Mouse (Mus musculus) stomach, embryonic 15.5 days (tissue): ENCODE results near the gene Nr4a2. TPM values are rescaled to one million over a fixed set of nuclear protein-coding genes. Genes with fewer than 3 reads are reported as not detected.

ENCODE experiments used
- ATAC-seq: fragments of 200-750 bp; cut with Nextera tagmentation; 2 replicates; pipeline ENCODE4 v1.8.0; 2017; ENCODE audit warnings: low read depth, moderate number of reproducible peaks, moderate TSS enrichment; ENCODE audit not compliant: insufficient read depth, low FRiP score
- H3K27ac ChIP-seq: fragments of 300-500 bp; sonication (generic); 2 replicates; pipeline ENCODE4 v1.5.1; 2015; ENCODE audit warnings: mild to moderate bottlenecking, inconsistent platforms
- H3K27me3 ChIP-seq: fragments of 300-500 bp; sonication (generic); replicated peaks from 2 replicates; pipeline ENCODE4 v1.6.1; 2015; ENCODE audit warnings: inconsistent platforms
- H3K36me3 ChIP-seq: fragments of 300-500 bp; sonication (generic); 2 replicates; pipeline ENCODE4 v1.6.1; 2015; ENCODE audit warnings: inconsistent platforms
- H3K4me1 ChIP-seq: fragments of 300-500 bp; sonication (generic); 2 replicates; pipeline ENCODE4 v1.6.1; 2015; ENCODE audit warnings: inconsistent platforms
- H3K4me2 ChIP-seq: fragments of 300-500 bp; sonication (generic); 2 replicates; pipeline ENCODE4 v1.6.1; 2015; ENCODE audit warnings: mild to moderate bottlenecking, inconsistent platforms
- H3K4me3 ChIP-seq: fragments of 300-500 bp; sonication (generic); replicated peaks from 2 replicates; pipeline ENCODE4 v1.5.1; 2015; ENCODE audit warnings: inconsistent platforms
- H3K9ac ChIP-seq: fragments of 300-500 bp; sonication (generic); 2 replicates; pipeline ENCODE4 v1.6.1; 2015; ENCODE audit warnings: inconsistent platforms
- H3K9me3 ChIP-seq: fragments of 300-500 bp; sonication (generic); 2 replicates; pipeline ENCODE4 v1.6.1; 2016; ENCODE audit warnings: inconsistent platforms
- WGBS: fragments of 180-500 bp; shearing (Covaris S2); methylation state at CpG from one replicate; pipeline ENCODE4 v1.1.7; 2015; 5-methylcytosine and 5-hydroxymethylcytosine counted together
- polyA plus RNA-seq: library from polyadenylated mRNA; unstranded; fragments of >200 nt; fragmentation: Nextera tagmentation; extraction: Ambion mirVana; gene quantifications from 2 replicates; pipeline ENCODE4 v1.2.1, GENCODE M21; 2015

The Nr4a2 gene
- polyA plus RNA-seq, 1 experiment from 2014 or later: 7.0 TPM

DNA sequence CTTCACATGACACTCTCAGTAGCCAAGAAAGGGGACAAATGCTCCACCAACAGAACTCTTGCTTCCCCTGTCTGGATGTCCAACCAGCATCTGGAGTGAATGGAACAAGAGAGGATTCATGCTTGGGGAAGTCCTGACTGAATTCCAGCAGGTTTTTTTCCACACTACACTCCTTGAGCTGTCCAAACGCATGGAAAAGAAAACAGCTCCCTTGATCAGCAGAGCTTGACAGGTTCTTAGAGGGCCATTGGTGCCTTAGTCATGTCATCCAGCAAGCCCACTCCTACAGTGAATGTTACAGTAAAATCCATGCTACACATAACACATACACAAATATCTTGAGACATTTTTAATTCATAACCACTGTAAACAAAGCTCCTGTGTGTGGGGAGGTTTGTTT is 60.3 kb downstream of the Nr4a2 start:
- no peak for ATAC-seq
- 85% methylated on average over 1 of the region's 1 CpGs for WGBS
- Histone ChIP-seq H3K9me3 (no peaks in the 10 kb centered on the region), H3K27ac (no peak overlapping the region), H3K36me3 (no peaks in the 10 kb centered on the region), H3K9ac (no peak overlapping the region), H3K27me3 (no peaks in the 10 kb centered on the region), H3K4me2 (no peak overlapping the region), H3K4me3 (no peak overlapping the region), H3K4me1 (no peaks in the 10 kb centered on the region)

Other genes starting within 250 kb of the Nr4a2 start
- gene Gpd2, start 113.6 kb upstream of the Nr4a2 start, polyA plus RNA-seq: 27.5 and 32.7 TPM in 2 replicates